Mouse (Mus musculus): ENCODE measurements at regions not wholly inside any gene's neighbourhood (a gene's known extent, or its start where the extent isn't known, plus 50 kb on each side); places are given as distances from the start of the nearest gene placed in this dataset.
A peak's percentile ranks its signal among the peaks of the same experiment; 100 is the strongest.

- no peaks in the 10 kb centered on the region for H3K36me3 ChIP-seq (ENCODE audit: control insufficient read depth, insufficient read depth, low read length)
- no peak overlapping the region for H3K9ac ChIP-seq (replicated peaks; ENCODE audit: low read depth, low read length)
- no peak for ATAC-seq (ENCODE audit: low read depth)
- H3K4me2 ChIP-seq (ENCODE audit: low read depth, low read length) = no peak overlapping the region
- no peaks in the 10 kb centered on the region for H3K9me3 ChIP-seq (ENCODE audit: control insufficient read depth, low read length)
- H3K27ac ChIP-seq (ENCODE audit: low read depth, low read length) = no peak overlapping the region
- H3K27me3 ChIP-seq (ENCODE audit: control insufficient read depth, insufficient read depth, low read length) = no peaks in the 10 kb centered on the region
- H3K4me3 ChIP-seq (ENCODE audit: low read depth, low read length) = no peak overlapping the region
- 69% methylated on average over 6 of the region's 6 CpGs for WGBS
- no peaks in the 10 kb centered on the region for H3K4me1 ChIP-seq (ENCODE audit: control insufficient read depth, insufficient read depth, low read length)
Measured at GRCm38 (mm10) chr4:142947673-142948072, 265.1 kb downstream of the Prdm2 start.

DNA sequence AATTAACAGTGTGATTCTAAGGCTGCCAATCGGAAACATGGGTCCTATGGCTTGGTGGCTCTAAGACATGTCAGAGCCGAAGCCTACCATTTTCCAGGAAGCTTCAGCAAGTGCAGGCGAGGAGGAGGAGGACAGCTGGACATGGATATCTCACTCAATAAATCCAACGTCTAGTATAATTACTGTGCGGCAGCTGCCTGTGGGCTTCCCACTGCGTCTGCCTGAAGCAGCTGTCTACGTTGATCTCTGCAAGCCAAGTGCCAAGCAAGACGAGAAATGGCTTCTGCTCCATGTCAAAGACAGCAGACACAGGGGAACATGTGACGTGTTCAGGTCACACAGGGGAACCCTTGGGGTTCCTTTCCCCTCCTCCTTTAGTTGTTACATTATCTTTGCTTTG lies 279.2 kb downstream of the Prdm2 start:
- 61% methylated on average over 9 of the region's 9 CpGs for WGBS

DNA sequence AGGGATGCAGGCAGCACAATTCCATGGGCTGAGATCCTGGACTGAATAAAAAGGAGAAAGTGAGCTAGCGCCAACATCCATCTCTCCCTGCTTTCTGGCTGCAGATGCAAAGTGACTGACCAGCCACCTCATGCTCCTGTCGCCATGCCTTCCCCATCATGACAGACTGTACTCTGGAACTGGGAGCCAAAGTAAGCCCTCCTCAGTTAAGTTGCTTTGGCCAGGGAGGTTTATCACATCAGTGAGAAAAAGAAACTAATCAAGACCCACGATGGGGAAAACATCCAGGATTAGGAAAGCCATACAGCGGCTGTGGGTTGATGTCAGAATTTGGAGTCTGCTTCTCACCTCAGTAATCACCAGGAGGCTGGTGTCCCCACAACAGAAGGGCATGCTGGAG lies 283.6 kb downstream of the Prdm2 start:
- WGBS = 89% methylated on average over 4 of the region's 4 CpGs
- Histone ChIP-seq H3K27me3 (ENCODE audit: control insufficient read depth, insufficient read depth, low read length) (no peaks in the 10 kb centered on the region), H3K4me2 (ENCODE audit: low read depth, low read length) (no peak overlapping the region), H3K9me3 (ENCODE audit: control insufficient read depth, low read length) (no peaks in the 10 kb centered on the region), H3K4me3 (ENCODE audit: low read depth, low read length) (no peak overlapping the region), H3K27ac (ENCODE audit: low read depth, low read length) (no peak overlapping the region), H3K9ac (replicated peaks; ENCODE audit: low read depth, low read length) (no peak overlapping the region), H3K4me1 (ENCODE audit: control insufficient read depth, insufficient read depth, low read length) (no peaks in the 10 kb centered on the region), H3K36me3 (ENCODE audit: control insufficient read depth, insufficient read depth, low read length) (no peaks in the 10 kb centered on the region)
- no peak for ATAC-seq (ENCODE audit: low read depth)

More for the DNA sequence above, 279.2 kb downstream of the Prdm2 start:
- Histone ChIP-seq H3K4me2 (ENCODE audit: low read depth, low read length) (no peak overlapping the region), H3K27me3 (ENCODE audit: control insufficient read depth, insufficient read depth, low read length) (no peaks in the 10 kb centered on the region), H3K4me1 (ENCODE audit: control insufficient read depth, insufficient read depth, low read length) (no peaks in the 10 kb centered on the region), H3K9me3 (ENCODE audit: control insufficient read depth, low read length) (no peaks in the 10 kb centered on the region), H3K36me3 (ENCODE audit: control insufficient read depth, insufficient read depth, low read length) (no peaks in the 10 kb centered on the region), H3K27ac (ENCODE audit: low read depth, low read length) (no peak overlapping the region), H3K4me3 (ENCODE audit: low read depth, low read length) (no peak overlapping the region), H3K9ac (replicated peaks; ENCODE audit: low read depth, low read length) (no peak overlapping the region)
- ATAC-seq (ENCODE audit: low read depth) = peak; percentile 51; the same call in 1 of the 2 replicates

DNA sequence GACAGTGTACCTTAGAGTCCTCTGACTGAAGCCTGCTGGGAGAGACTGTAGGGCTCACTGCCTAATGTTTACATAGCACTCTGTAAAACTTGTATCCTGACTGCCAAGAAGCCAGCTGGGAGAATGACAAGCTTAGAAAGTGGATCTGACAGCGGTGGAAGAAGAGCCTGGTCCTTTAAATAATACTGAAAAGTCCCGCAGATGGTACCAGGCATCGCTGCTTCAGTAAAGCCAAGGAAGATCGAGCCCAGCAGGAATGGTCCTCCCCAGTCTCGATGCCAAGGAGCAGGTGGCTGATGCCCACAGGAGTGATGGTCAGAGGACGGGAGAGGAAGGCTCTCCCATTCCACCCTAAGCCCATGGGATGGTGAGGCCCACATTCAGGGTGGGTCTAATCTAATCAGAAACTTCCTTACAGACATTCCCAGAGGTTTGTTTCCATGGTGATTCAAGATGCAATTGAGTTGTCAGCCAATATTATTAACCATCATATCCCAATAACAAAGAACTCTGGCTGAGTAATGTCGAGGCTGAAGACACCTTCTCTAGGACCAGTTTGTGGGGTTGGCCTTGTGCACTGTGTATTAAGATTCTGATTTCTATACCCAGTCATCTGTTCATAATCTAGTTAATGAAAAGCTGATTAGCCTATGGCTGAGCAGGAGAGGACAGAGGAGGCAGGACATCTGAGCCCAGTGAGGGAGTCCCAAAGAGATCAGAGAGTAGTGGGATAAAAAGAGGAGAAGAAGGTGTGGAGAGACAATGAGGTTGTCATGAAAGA lies 285.3 kb downstream of the Prdm2 start:
- H3K36me3 ChIP-seq (ENCODE audit: control insufficient read depth, insufficient read depth, low read length) = no peaks in the 10 kb centered on the region
- H3K9ac ChIP-seq (replicated peaks; ENCODE audit: low read depth, low read length) = no peak overlapping the region
- H3K4me2 ChIP-seq (ENCODE audit: low read depth, low read length) = no peak overlapping the region
- H3K4me3 ChIP-seq (ENCODE audit: low read depth, low read length) = no peak overlapping the region
- no peak for ATAC-seq (ENCODE audit: low read depth)
- no peaks in the 10 kb centered on the region for H3K9me3 ChIP-seq (ENCODE audit: control insufficient read depth, low read length)
- no peak overlapping the region for H3K27ac ChIP-seq (ENCODE audit: low read depth, low read length)
- WGBS = 82% methylated on average over 7 of the region's 7 CpGs
- H3K27me3 ChIP-seq (ENCODE audit: control insufficient read depth, insufficient read depth, low read length) = no peaks in the 10 kb centered on the region
- no peaks in the 10 kb centered on the region for H3K4me1 ChIP-seq (ENCODE audit: control insufficient read depth, insufficient read depth, low read length)

GRCm38 (mm10) chr4:142925111-142925510 lies 287.7 kb downstream of the Prdm2 start:
- H3K36me3 ChIP-seq (ENCODE audit: control insufficient read depth, insufficient read depth, low read length) = no peaks in the 10 kb centered on the region
- WGBS = 75% methylated on average over 8 of the region's 8 CpGs
- H3K4me2 ChIP-seq (ENCODE audit: low read depth, low read length) = no peak overlapping the region
- H3K4me1 ChIP-seq (ENCODE audit: control insufficient read depth, insufficient read depth, low read length) = no peaks in the 10 kb centered on the region
- no peak overlapping the region for H3K27ac ChIP-seq (ENCODE audit: low read depth, low read length)
- H3K27me3 ChIP-seq (ENCODE audit: control insufficient read depth, insufficient read depth, low read length) = no peaks in the 10 kb centered on the region
- no peak overlapping the region for H3K9ac ChIP-seq (replicated peaks; ENCODE audit: low read depth, low read length)
- no peak overlapping the region for H3K4me3 ChIP-seq (ENCODE audit: low read depth, low read length)
- no peaks in the 10 kb centered on the region for H3K9me3 ChIP-seq (ENCODE audit: control insufficient read depth, low read length)
- no peak for ATAC-seq (ENCODE audit: low read depth)

DNA sequence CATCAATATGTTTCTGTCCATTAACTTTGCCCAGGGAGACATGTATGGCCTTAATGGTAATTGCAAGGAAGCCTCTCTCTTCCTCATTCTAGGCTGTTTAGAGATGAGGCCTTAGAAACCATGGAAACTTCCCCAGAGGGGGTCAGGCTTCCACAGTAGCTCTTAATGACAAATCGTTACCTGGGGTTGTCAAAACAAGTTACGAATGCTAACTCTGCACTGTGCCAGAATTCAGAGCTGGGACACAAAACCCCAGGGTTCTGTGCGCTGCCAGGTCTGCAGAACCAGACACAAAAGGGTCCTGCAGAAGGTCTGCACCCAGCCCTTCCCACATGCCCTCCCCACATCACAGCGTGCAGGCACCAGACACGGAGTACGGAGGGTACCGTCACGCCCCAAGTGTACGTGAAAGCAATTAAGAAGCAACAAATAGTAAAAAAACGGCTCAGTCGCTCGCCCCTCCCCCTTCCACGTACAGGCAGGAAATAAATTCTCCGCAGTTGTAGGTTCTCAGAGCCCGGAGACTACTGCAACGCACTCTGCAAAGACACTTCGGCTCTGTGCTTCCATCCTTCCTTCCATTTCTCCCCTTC lies 303.3 kb downstream of the Prdm2 start:
- peak; percentile 83 for ATAC-seq (ENCODE audit: low read depth)
- Histone ChIP-seq H3K27me3 (ENCODE audit: control insufficient read depth, insufficient read depth, low read length) (no peaks in the 10 kb centered on the region), H3K4me1 (ENCODE audit: control insufficient read depth, insufficient read depth, low read length) (peaks cover 10% of the 10 kb centered on the region), H3K9me3 (ENCODE audit: control insufficient read depth, low read length) (no peaks in the 10 kb centered on the region), H3K9ac (replicated peaks; ENCODE audit: low read depth, low read length) (peak overlapping the region; percentile 21; the same call in 1 of the 2 replicates), H3K36me3 (ENCODE audit: control insufficient read depth, insufficient read depth, low read length) (no peaks in the 10 kb centered on the region), H3K4me3 (ENCODE audit: low read depth, low read length) (peak overlapping the region; percentile 15; the same call in 1 of the 2 replicates), H3K4me2 (ENCODE audit: low read depth, low read length) (peak overlapping the region; percentile 45), H3K27ac (ENCODE audit: low read depth, low read length) (peak overlapping the region; percentile 48; the same call in 1 of the 2 replicates)
- 3% methylated on average over 17 of the region's 17 CpGs for WGBS

GRCm38 (mm10) chr4:142908782-142909181 lies 304.0 kb downstream of the Prdm2 start:
- no peaks in the 10 kb centered on the region for H3K9me3 ChIP-seq (ENCODE audit: control insufficient read depth, low read length)
- no peak overlapping the region for H3K4me2 ChIP-seq (ENCODE audit: low read depth, low read length)
- 47% methylated on average over 6 of the region's 6 CpGs for WGBS
- H3K9ac ChIP-seq (replicated peaks; ENCODE audit: low read depth, low read length) = no peak overlapping the region
- no peak overlapping the region for H3K4me3 ChIP-seq (ENCODE audit: low read depth, low read length)
- no peaks in the 10 kb centered on the region for H3K36me3 ChIP-seq (ENCODE audit: control insufficient read depth, insufficient read depth, low read length)
- H3K27me3 ChIP-seq (ENCODE audit: control insufficient read depth, insufficient read depth, low read length) = no peaks in the 10 kb centered on the region
- no peak overlapping the region for H3K27ac ChIP-seq (ENCODE audit: low read depth, low read length)
- no peak for ATAC-seq (ENCODE audit: low read depth)
- H3K4me1 ChIP-seq (ENCODE audit: control insufficient read depth, insufficient read depth, low read length) = peaks cover 10% of the 10 kb centered on the region

- no peak overlapping the region for H3K4me2 ChIP-seq (ENCODE audit: low read depth, low read length)
- H3K36me3 ChIP-seq (ENCODE audit: control insufficient read depth, insufficient read depth, low read length) = no peaks in the 10 kb centered on the region
- H3K9me3 ChIP-seq (ENCODE audit: control insufficient read depth, low read length) = no peaks in the 10 kb centered on the region
- H3K27ac ChIP-seq (ENCODE audit: low read depth, low read length) = no peak overlapping the region
- 76% methylated on average over 9 of the region's 9 CpGs for WGBS
- H3K4me1 ChIP-seq (ENCODE audit: control insufficient read depth, insufficient read depth, low read length) = no peaks in the 10 kb centered on the region
- H3K4me3 ChIP-seq (ENCODE audit: low read depth, low read length) = no peak overlapping the region
- no peak overlapping the region for H3K9ac ChIP-seq (replicated peaks; ENCODE audit: low read depth, low read length)
- ATAC-seq (ENCODE audit: low read depth) = no peak
- no peaks in the 10 kb centered on the region for H3K27me3 ChIP-seq (ENCODE audit: control insufficient read depth, insufficient read depth, low read length)
Measured at GRCm38 (mm10) chr4:142903356-142904032, 309.3 kb downstream of the Prdm2 start.

DNA sequence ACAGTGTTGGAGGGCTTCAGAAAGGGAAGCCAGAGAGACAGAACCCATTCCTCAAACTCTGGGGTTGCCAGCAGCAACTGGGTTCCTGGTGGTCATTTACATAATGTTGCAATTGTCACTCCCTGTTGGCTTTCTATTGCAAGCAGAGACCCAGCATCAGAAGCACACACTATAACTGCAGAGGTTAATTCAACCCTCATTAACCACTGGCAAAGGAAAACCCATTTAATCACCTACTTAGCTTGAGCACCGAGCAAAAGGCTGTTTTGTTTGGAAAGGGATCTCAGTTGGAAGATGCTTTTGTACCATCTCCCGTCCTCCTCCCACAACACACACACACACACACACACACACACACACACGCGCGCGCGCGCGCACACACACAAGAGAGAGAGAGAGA lies 312.0 kb downstream of the Prdm2 start:
- Histone ChIP-seq H3K4me1 (ENCODE audit: control insufficient read depth, insufficient read depth, low read length) (no peaks in the 10 kb centered on the region), H3K27me3 (ENCODE audit: control insufficient read depth, insufficient read depth, low read length) (no peaks in the 10 kb centered on the region), H3K9ac (replicated peaks; ENCODE audit: low read depth, low read length) (no peak overlapping the region), H3K36me3 (ENCODE audit: control insufficient read depth, insufficient read depth, low read length) (no peaks in the 10 kb centered on the region), H3K4me3 (ENCODE audit: low read depth, low read length) (no peak overlapping the region), H3K9me3 (ENCODE audit: control insufficient read depth, low read length) (no peaks in the 10 kb centered on the region), H3K4me2 (ENCODE audit: low read depth, low read length) (no peak overlapping the region), H3K27ac (ENCODE audit: low read depth, low read length) (no peak overlapping the region)
- 66% methylated on average over 9 of the region's 9 CpGs for WGBS
- ATAC-seq (ENCODE audit: low read depth) = no peak
